Mouse (Mus musculus) kidney, adult 9 months (tissue): ENCODE measurements at regions not wholly inside any gene's neighbourhood (a gene's known extent, or its start where the extent isn't known, plus 50 kb on each side); places are given as distances from the start of the nearest gene placed in this dataset.

Experiments used
- DNase-seq: peaks from one replicate; pipeline ENCODE4 v3.0.0; 2022

DNA sequence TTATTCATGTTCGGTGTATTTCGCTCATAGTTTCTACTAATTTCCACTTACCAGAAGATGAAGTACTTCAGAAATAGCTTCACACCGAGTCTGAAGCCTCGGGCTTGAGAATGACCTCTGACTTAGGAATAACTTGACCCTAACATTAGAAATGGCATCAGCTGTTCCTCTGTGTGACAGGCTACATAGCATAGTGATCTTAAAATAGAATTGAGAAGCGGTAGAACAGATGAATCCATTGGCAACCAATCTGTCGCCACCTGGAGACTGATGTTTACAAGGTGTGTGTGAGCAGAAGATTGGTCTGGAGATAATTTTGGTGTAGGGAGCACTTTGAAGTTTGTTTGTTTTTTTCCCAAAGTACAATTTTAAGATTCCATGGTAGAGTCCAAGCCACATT lies 60.9 kb upstream of the Ahi1 start:
- no peak for DNase-seq

DNA sequence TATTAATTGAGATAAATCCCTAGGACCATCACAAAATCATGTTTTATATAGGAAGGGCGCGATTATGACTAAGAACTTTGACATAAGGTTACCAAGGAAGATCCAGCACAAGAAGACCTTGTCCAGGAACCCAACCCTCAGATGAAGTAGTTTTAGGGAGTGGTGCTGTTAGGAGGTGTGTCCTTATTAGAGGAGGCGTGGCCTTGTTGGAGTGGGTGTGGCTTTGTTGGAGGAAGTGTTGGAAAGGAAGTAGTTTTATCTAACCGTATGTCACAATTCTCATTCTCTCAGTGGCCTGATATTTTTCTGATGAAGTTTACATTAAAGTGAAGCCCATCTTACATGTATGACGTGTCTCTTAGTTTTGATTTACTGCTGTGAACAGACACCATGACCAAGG lies 68.7 kb upstream of the Ahi1 start:
- no peak for DNase-seq

DNA sequence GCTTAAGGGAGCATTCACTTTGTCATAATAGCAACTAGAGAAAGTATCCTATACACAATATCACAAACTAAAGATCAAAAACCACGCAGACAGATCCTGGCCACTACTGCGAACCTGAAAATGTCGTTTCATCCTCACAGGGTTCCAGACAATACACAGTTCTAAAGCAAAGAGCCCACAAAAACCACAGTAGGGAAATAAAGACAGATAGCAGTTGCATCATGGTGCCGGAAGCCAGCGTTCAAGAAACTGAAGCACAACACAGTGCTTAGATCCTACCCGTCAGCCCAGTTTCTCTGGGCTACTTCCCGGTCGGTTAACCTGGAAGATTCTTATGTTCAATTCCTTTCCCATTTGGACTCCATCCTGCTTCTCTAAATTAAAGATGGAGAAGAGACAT lies 69.7 kb upstream of the Ahi1 start:
- no peak for DNase-seq

DNA sequence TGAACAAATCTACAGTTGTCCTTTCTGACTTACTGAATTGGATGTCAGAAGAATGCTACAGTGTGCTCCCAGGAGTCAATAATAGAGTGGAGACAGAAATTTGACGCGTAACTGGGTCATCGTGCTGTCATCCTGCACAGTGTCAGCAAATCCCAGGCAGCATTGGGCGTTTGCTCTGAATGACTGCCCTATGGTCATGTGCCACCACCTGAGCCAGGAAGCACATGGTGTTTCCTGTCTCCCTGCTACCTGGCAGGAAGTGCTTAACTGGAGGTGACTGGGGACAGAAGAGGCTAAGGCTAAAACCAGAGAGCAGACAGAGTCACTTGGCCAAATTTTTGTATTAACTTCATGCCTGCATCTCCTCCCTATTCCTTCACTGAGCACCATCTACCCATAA lies 72.1 kb upstream of the Ahi1 start:
- no peak for DNase-seq

DNA sequence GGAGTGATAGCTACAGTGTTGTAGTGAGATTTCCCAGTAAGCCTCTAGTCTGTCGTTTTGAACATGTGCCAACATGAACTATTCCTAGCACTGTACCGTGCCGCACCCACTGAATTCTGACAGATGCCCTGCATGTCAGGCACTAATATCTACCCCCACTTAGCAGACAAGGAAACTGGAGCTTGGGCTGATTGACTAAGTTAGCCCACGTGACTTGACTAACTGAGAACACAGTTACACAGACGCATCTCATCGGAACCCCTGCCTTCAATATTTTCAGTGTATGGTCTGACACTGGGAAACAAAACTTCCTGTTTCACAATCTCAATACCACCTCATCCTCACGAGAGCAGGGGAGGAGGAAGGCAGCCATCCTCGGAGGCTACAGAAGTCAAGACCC lies 72.9 kb upstream of the Ahi1 start:
- DNase-seq = no peak

DNA sequence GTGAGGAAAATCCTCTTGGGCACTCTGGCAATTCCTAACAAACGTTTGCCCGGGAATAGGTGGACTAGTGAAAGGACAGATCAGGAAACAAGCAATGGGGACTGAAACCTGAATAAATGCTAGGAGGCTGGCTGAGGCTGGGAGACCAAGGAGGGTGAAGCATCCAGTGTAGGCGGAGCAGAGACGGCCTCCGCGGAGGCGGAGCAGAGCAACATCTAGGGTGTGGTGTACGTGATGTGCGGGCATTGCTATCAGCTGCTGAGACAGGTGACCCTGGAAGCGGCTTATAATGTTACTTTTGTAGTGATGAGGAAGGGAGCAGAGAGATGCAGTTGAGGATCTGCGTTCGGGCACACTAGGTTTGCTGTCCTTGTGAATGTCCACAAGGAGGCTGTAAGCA lies 85.3 kb upstream of the Ahi1 start:
- no peak for DNase-seq

DNA sequence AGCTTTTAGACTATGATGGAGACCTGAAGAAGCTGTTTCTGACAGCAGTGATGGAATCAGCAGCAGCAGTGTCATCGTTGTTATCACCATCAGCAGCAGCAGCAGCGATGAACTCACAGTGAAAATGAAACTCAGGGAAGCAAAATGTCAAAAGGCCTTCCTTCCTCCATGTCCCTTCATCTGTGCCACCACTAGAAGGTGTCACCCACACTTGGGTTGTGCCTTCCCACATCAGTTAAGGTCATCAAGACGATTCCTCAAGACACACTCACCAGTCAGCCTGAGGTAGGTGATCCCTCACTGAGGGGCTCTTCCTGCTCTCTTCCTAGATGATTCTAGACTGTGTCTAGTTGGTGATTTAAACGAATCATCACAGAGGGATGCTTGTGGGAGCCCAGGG lies 87.3 kb upstream of the Ahi1 start:
- no peak for DNase-seq

DNA sequence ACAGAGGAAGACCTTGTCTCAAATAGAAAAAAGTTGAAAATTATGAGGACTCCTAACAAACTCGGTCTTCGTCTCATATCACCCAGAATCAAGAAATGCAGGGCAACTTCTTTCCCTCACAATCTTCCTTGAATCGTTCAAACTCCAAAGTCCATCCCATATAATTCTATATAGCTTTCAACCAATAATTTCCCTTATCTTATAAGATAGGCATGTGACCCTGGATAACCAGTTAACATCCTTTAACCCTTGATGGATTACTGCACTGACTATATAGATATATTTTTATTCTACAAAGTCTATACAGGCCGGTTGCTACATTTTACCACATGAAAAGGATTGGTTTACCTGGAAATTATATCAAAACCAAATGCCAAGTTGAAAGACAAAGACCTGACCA lies 94.9 kb upstream of the Ahi1 start:
- DNase-seq = no peak

DNA sequence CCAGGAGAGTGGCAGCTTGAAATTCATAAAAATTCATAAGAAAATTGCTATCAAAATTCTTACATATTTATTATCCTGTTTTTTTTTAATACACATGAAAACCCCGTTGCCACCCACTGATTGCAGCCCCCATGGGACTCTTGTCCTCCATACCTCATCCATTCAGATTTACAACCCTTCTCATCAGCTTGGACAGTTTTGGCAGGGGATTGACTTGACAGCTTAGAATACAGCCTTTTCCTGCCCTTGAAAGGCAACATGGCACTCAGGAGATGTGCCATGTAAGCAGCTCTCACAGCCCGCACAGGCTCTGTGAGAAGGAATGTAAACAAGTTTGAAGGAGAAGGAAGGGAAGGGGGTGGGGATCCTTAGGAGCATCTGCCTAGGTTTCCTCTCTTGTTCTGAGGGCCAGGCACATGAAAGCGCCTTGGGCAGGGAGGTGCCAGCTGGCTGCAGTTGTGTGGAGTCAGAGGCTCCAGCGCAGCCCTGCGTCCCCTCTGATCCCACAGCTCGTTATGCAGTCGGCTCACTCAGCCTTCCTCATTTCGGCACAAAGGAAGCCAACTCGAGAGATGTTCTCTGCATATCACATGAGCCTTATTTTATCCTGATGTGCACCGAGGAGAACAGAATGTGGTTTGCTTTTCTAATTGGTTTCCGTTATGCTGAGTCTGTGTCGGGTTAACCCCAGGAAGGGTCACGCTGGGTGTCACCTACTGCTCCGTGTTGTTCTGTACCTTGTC lies 97.6 kb upstream of the Ahi1 start:
- DNase-seq = no peak

DNA sequence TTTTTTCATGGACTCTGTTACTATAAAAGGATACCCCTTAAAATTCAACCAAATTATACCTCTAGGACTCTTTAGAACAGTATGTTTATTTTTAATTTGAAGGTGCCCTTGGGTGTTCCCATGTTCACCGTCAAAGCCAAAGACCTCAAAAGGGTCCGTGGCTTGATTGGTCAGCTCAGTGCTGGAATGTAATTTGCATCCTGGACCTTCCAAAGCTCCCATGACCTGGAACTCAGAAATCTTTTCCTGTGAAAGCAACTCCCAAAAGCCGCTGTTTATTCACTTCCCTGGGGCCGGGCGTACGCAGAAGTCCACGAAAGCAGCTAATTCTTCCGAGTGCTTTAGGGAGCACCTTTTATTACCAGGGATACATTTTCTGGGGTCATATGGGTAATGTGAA lies 105.1 kb upstream of the Ahi1 start:
- DNase-seq = peak; percentile 58

DNA sequence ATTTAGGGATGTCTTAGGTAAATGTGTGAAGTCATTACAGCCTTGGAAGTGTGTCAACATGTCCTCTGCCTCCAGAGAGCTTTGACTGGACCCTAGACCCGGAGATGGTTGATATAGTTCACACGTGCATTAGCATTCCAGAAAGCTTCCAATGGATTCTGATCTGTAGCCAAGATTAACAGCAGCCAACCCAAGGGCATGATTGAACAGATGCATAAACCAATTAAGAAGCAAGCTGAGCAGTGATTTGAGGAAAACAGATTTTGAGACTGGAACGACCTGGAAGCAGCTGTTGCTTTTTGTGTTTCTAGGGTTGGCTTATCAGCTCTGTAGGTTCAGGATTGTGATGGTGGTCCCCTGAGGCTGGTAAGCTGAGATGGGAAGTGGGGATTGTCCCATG lies 109.1 kb upstream of the Ahi1 start:
- no peak for DNase-seq

DNA sequence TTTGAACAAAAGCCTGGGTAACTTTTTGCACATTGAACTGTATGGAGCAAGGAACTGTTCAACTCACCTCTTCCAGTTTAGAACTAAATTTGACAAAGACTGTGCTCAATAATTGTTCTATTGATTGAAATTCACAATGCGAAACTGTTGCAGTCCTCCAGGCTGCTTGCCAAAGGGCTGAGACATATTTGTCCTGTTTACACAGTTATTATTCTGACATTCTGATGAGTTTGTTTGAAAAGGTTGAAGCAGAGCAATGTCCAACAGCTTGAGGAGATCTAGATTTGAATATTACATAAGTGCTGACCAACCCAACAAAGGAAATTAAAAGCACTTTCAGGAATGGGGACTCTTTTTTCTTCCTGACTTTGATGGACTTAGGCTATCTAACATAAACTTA lies 110.2 kb upstream of the Ahi1 start:
- DNase-seq = peak; percentile 69

DNA sequence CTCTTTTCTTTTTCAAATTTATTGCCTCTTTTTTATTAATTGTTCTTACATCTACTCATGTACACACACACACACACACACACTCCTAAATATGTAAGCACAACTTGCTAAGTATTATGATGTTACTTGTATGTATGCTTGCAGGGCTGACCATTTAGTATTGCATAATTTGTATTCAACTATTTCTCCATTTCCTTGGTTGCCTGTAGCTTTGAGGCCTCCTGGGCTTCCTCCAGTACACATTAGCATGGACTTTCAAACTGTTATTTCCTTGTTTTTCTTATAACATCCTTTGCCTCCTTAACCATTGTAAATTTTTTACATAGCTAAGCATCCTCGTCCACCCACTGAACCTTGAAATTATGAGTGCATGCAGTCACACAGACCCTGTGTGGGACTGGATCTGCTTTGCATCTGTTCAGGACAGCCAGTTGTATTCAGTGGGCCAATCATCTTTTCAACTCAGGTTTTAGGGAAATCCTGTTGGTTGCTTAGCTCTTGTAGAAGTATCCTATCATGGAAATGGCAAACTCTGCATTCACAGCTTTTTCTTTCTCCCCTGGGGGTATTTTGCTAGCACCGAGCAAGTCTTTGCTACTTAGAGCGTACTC lies 110.8 kb upstream of the Ahi1 start:
- DNase-seq = peak; percentile 72

DNA sequence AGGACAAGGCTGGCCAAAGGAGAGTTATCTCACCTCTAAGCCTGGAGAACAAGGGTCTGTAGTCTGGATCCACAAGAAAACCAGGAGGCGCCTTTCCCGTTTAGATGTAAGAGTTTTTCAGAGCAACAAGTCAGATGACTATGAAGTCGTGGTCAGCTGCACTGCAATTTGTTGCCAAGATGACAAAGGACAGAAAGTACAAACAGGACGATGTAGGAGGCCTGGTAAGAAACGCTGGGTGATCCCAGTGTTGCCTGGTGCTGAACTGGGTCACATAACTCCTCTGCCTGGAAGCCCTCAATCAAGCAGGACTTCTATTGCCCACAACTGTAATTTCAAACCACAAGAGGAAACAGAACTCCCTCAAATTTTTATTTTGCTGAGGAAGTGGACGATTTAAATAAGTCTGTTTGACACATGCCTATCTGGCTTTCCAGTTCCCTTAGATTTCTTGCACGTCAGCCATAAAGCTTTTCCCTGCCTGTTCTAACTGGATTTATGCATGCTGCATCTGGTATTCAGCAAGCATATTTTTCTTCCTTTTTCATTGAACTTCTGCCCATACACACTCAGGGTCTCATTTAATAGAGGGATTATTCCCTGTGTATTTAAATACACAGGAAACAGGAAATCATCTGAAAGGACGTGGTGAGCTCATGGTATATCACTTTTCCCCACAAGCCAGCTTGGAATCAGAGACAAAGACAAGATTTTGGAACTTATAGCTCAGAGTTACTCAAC lies 113.5 kb upstream of the Ahi1 start:
- DNase-seq = peak; percentile 74

DNA sequence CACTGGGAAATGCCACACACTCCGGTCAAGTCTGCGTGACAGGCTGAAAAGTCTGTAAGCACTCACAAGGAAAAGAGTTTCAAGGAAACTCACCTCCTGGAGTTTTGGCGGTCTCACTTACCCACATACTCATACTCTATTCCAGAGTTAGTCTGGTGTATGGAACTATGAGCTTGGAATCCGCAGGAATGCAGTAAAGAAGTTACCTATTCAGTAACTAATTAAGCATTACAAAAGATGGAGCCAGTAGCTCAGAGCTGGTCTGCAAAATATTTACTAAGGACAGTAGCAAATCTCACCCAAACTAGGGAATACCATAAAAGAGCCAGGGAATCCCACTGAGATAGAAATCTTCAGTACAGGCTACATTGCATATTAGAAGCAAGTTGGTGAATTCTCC lies 111.9 kb upstream of the Pde7b start:
- DNase-seq = peak; percentile 57

DNA sequence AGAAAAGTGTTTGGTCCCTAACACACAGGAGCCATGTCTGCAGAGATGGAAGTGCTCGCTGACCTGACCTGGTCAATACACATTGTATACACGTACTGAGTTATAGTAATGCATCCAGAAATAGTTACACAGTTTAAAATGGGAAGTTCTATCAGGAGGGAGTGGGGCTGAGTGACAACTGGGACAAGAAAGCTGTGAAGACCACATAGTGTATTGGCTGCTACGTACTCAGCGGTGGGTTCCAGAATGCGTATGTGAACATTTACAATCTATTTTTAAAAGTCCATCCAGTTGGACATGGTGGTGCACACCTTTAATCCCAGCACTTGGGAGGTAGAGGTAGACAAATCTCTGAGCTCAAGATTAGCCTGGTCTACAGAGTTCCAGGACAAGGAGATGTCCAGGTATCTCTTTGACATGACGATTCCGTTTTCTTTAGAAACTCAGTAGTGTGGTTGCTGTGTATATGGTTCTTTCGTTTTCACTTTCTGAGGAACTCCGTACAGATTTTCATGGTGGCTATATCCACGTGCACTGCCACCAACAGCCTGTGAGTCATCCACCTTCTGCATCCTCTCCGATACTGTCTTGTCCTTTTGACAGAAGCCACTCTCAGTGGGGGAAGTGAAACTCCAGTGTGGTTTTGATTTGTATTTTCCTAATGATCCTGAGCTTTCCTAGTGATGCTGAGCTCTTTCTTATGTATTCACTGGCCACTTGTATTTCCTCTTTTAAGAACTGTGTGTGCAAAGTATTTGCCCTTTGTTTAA lies 110.1 kb upstream of the Pde7b start:
- no peak for DNase-seq

DNA sequence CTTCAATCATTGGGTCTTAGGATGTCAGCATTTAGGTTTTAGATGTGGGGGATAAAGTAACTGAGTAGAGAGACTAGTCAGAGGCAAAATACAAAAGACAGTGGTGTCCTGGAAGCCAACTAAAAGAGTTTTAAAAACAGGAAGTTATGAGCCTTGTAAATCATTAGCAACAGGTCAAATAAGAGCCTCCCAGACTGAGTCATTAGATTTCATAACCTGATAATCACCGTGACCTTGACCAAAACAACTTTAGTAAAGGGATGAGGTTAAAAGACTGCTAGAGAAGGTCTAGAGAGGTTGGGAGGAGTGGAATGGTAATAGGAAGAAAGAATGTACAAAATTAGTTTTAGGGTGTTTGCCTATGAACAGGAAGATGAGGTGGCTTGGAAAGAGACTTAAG lies 103.4 kb upstream of the Pde7b start:
- DNase-seq = peak; percentile 62

DNA sequence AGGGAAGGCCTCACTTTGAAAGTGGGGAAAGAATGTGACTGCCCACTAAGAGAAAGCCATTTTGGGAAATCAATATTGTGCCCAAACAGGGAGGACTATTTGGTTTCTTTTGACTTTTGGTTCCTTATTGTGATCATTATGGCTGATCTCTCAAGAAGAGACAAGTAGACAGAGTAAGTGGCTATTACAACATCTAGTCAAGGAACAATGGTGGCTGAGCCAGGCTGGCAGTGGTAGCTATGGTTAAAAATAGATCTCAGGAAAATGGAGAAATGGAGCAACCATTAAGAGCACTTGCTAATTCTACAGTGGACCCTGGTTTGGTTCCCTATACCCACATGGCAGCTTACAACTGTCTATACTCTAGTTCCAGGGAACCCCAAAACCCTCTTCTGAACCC lies 102.6 kb upstream of the Pde7b start:
- DNase-seq = no peak

DNA sequence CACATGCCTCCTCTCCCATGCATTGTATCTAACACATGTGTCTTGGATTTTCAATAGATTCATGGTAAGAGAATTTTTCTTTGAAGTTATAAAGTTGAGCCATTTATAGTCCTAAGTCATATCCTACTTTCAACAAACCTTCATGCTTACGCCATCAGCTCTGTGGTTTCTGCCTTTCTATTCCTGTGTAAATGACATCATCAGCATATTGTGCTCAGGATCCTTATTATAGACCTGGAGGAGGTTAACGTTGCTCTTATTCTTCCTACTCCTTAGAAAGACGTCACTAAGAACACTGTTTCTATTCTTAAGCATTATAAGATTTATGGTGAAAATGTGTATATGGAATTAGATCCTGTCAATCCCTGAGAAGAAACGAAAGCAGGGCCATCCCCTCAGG lies 93.7 kb upstream of the Pde7b start:
- DNase-seq = no peak

DNA sequence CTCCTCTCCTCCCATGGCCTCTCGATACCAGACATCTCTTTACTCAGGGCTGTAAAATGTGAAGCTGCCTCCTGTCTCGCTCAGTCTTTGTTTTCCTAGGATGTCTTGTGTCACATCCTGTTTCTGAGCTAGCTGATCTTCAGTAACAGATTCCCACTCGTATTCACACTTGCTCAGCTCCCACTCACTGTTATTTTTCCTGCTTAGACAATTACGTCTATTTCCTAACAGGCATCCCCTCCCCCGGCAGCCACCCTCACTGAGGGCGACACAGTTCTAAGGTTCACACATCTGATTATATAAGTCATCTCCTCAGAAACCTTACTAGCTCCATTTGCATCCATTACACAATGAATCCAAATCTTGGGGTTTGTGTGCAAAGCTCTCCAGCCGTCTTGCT lies 74.9 kb upstream of the Pde7b start:
- DNase-seq = no peak

DNA sequence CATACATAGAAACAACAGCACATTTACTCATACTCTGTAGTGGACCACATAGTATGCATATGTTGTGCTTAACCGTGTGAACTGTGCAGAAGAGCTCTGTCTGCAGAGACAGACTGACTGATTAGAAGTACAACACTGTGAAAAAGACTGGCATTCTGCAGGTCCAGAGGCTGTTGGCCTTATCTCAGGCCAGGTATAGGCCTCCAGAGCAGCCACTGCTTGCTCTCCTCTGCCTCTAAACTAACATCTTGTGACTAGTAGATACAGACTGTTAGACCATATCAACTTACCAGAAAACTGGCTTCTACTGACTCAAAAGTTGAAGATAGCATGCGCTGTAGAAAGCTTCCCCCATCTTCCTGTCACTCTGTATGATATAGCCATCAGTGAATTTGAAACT lies 73.5 kb upstream of the Pde7b start:
- no peak for DNase-seq

DNA sequence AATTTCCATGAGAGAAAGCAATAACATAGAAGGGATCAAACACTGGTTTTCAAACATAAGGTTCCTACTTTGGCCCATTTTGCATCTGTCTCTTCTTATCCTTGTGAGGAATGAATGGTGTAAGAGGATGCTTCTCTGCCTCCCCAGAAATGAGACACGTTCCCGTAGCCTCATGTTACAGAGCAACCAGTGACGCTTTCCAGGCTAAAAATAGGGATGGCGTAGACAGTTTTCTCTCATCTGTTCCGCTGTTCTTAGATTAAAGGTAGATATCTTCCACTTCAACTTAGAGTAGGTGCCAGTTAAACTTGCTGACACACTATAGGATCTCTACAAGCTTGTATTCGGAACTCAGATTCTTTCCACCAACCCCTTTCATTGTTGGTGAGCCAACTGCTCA lies 69.1 kb upstream of the Pde7b start:
- no peak for DNase-seq

DNA sequence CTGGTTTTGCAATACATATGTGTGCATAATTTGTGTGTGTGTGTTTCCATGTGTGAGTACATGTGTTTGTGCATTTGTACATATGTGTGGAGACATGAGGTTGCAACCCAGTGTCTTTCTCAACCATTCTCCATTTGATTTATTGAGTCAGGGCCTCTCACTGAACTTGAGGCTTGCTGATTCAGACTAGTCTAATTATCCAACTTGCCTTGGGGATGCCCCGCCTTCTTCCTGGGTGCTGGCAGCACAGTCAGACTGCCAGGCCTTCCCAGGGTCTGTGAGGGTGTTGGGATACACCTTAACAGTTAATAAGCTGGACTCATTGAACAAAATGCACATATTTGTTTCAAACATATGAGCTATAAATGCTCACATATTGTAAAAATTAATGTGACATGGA lies 56.1 kb upstream of the Pde7b start:
- no peak for DNase-seq
